Mouse (Mus musculus): ENCODE data around the gene Lhx9.

Lhx9 gene

DNA sequence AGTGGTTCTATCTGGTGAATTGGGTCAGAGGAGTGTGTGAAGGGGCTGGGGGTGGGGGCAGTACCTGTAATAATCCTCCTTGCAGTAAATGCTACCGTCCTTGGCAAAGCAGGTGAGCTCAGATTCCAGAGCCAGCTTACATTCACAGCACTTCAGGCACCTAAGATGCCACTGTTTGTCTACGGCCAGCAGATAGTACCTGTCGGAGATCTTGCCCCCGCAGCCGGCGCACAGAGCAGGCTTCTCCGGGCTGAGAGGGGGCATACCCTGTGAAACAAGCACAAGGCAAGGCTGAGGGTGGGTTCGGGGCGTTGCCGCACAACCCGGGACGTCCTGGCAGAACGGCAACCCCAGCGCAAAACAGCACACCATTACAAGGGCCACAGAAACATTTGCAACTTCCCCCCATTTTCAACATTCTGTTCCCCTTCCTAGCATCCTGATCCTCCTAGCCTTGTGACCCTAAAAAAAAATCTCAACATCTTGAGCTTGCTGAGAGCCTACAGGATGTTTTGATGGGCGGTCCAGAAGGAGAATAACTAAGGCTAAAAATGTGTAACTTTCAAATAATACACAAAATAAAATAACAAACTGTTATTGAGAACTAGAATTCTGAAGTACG lies 8.5 kb downstream of the Lhx9 start:
- DNase-seq (ENCODE audit: low spot score), result no peak

DNA sequence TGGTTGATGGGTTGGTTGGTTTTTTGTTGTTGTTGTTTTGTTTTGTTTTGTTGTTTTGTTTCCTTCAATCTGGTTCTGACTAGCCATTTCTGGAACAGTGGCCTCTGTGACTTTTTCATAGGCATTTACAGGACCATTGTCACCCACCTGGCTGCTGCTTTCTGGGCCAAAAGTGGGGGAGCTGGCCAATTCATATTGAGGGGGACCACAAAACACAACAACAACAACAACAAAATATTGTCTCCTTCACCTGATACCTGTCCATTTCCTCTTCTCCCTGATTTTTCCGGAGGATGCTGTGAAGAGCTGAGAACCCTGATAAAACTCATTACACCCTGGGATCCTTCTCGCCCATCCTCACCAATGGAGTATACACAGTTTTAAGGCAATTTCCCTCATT lies 9.1 kb downstream of the Lhx9 start:
- DNase-seq (ENCODE audit: low spot score), result no peak

DNA sequence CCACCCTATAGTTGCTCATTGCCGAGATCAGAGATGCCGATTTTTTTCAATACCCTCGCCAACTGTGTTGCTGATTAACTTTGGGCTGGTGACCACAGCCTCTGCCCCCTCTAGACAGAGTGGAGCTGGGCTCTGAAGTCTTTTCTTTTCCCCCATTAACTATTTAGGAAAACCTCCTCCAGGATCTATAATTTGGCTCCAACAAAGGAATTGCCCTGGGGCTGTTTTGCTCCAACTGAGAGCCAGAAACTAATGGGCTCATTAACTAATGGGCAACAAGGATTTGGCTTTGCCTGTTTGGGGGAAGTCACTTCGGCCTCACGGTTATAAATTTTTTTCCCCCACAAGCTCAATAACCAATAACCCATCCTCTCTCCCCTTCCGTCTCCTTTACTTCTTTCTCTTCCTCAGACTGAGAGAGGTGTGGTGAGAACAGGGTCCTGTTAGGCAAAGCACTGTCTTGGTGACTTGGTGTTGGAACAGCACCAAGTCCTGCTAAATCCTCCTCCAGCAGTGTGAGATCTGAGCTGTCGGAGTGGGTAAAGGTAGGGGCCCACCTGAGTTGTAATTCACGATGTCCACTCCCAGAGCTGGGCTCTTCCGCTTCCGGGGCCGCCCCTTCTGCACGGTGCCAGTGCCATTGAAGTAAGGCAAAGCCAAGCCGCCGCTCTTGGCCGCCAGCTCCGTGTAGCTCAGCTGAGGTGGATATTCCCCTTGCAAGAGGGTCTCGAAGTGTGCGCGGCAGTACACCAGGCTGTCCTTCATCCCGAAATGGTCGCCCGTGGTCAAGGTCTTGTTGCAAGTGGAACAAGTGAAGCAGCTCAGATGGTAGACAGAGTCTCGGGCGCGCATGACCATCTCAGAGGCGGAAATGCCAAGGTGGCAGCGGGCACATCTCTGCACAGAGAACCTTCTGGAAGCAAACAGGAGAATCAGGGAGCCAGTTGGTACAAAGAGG lies 10.3 kb downstream of the Lhx9 start:
- DNase-seq (ENCODE audit: low spot score), result no peak

DNA sequence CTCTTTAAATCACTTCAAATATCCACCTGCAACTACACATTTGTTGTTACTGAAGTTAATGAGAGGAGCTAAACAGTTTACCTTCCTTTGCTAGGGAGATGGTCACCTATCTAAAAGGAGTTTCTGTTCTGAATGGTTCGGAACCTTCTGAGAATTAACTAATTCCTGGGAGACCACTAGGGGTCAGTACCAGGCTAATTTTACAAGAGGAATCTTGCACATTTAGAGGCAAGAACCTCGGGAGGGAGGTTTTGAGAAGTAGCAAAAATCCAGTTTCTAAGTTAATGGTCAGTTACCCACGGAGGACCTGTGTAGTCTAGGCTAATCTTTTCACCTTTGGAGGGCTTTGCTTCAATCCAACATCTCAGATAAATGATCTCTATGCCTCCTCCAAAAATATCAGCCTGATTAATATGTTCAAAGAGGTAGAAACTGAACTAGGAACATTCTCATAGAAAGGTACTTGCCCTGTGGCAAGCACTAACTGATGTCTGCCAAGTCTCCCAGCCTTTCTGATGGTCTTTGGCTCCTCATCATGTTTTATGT lies 12.9 kb downstream of the Lhx9 start:
- no peak for DNase-seq (ENCODE audit: low spot score)

DNA sequence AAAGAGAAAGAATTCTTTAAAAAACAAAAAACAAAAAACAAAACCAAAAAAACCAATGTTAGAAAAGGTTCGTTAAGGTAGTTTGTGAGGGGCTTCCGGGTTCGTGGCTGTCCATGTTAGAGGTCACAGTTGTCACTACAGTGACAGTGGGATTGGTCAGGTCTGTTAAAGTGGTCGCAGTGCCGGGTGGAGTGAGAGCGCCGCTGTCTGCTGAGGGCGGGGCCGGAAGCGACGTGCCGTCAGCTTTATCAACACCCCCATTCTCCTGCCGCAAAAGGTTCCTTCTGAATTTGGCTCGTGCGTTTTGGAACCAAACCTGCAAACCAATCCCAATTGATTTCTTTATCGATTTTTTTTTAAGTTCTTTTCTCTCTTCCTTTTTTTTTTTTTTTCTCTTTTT lies 17.1 kb downstream of the Lhx9 start:
- no peak for DNase-seq (ENCODE audit: low spot score)

DNA sequence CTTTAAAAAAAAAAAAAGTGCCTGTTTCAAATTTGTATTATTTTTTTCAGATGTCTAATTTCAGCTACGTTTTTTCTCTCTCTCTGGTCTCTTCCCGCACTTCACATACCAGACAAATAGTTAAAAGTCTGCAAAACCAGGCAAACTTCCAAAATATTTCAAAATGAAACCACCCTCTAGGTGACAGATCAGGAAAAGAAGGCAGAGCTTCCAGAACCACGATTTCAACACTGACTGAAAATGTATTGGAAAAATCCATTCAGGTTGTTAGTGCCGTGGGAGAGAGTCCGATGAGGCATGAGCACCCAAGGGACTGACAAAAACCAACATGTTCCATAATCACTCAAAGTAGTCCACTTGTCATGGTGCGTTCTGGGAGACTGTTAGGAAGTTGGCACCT lies 21.5 kb downstream of the Lhx9 start:
- no peak for DNase-seq (ENCODE audit: low spot score)

DNA sequence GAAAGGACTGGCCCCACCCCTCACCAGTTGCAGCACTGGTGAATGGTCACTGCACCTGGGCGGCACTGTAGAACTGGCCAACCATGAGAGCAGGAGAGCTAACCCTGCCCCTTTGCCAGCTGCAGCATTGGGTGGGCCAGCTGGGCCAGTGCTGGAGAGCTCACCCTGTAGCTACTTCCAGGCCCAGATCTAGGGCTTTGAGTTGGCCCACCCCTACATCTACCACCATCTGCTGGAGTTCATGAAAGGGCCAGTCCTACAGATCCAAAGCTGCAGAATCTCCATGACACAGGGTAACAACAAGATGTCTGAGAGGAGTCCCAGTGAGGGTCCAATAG lies 25.4 kb downstream of the Lhx9 start:
- no peak for DNase-seq (ENCODE audit: low spot score)

DNA sequence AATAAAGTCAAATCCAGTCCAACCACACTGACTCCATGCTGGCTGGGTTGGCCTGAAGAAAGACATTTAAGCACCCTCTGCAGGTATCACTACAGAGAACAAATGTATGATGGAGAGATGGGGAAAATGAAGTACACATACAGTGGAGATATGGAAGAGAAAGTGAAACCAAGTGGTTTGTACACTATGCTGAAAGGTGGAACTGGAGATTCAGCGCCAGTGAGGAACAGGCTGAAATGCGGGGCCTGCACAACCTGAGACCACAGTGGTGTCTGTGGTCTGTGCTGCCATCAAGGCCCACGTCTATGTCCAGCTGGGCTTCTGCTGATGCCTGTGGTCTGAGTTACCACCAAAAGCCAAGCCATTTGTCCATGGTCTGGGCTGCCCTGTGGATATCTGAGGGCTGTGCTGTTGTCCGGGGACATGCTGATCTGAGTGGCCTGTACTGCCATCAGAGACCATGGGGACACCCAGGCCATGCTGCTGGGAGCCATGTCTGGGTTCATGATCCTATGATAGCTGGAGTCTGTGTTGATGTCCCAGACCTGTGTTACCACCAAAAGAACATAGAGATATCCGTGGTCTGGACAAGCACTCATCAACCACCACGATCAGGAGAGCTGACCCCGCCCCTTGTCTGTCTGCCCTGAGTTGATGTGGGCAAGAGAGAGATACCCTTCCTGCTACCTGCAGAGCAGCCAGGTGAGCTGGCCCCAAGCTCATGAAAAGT lies 26.0 kb downstream of the Lhx9 start:
- DNase-seq (ENCODE audit: low spot score), result no peak

DNA sequence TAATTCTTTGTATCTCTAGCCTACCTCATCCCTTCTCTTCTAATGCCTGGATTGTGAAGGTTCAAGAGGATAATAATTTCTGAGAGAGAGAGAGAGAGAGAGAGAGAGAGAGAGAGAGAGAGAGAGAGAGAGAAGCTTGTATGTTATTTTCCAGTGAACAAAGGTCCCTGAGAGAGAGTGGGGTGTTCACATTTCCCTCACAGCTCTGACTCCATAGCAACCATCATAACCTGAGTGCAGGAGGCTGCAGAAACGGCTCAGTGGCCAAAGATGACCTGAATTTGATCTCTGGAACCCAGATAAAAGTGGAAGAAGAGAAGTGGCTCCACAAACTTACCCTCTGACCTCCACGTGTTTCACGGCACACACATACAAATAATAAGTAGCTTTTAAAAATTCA lies 46.6 kb downstream of the Lhx9 start:
- DNase-seq (ENCODE audit: low spot score), result no peak

DNA sequence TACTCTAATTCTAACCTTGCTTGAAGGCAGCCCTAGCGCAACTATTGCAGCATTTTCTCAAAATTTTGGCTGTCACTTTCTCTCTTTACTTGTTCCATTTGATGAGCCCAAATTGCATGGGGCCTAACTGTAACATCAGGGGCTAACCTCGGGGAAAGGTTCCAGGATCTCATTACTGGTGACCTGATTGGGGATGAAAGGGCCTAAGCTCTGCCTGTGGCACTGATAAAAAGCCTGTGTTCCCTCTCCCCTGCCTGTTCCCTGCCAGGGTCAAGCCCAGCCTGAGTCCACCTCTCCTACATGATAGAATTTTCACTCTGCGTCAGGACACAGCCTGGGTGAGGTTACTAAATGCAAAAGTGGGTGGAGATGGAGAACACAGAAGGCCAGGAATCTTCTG lies 47.1 kb downstream of the Lhx9 start:
- DNase-seq (ENCODE audit: low spot score), result no peak

DNA sequence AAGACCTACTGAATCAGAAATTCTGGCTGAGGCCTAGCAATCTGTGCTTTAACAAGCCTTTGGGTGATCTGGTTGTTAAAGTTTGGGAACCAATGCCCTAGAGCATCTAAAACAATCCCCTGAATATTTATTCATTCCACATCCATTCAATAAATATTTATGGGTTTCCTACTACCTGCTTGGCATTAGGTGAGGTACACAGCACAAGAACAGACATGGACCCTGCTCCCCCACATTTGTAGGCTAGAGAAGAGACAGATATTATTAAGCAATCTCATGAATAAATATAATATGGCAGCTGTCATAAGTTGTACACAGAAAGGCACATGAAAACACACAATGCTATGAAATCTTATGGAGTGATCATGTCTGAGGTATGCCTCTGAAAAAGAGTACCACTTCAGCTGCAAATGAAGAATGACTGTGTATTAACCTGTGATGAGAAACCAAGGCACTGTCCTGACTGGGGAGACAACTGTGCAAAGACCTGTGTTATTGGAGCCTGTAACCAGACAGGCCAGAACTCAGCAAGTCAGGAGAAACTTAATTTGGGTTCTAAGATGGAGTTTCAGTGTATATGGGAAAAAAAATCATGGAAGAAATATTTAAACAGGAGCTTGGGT lies 48.6 kb downstream of the Lhx9 start:
- DNase-seq (ENCODE audit: low spot score), result no peak

DNA sequence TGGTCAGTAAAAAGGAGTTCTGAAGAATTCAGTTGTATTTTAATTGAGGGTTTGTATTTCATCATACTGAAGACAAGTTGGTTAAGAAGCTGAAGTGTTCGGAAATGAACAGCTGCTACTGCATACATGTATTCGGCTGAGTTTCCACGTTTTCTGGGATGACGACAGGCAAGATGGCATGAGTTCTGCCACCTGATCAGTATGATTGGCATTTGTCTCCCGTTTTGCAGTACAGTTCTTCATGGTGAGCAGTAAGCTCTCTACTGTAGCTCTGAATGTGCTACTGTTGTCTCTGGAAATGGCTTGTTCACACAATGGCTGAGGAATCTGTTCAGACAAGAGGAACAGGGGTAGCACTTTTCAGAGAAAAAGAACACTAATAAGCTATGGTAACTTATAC lies 50.3 kb downstream of the Lhx9 start:
- no peak for DNase-seq (ENCODE audit: low spot score)

DNA sequence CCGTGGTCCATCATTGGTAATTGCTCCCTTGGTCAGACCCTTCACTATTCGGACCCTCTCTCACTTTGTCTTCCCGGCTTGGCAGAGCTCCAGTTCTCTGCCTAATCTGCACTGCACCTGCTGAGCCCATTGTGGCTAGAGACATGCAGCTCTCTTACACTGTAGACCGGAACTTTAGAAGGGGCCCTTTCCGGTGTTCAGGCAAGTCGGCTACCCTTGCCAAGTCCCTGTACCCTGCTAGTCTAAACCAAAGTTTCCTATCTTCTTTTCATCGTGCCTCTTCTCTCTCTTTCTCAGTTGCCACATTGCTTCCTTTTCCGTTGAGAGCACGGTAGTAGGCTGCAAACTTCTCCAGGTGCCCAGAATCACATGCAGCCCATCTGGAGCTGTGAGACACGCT lies 62.5 kb downstream of the Lhx9 start:
- no peak for DNase-seq (ENCODE audit: low spot score)

DNA sequence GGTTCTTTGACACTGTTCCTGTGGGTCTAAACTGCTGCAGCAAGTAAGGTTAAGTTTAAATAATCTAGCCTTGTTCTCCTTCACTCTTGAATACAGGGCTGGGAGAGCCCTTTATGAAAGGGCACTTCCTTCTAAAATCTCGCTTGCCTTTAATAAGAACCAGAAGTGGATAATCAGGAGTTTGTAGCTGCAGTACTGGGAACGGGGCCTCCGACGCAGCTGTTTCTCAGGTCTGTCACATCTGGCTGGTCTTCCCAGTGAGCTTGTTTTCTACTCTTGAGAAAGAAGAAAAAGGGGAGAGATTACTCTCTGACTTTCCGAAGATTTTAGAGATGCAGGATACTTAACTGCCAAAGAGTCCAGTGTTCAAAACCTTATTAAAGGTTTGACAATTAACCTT lies 64.4 kb downstream of the Lhx9 start:
- DNase-seq (ENCODE audit: low spot score), result no peak

Measured in urinary bladder, postnatal 10 days (tissue).